Mouse (Mus musculus) monocyte, adult 59 days (primary cell): ENCODE results near the gene Cd37. TPM values are rescaled to one million over a fixed set of nuclear protein-coding genes. Genes with fewer than 3 reads are reported as not detected.

Experiments
- total RNA-seq, 2 experiments: library from RNA; stranded (reverse); gene quantifications; one replicate each; pipeline ENCODE4 v1.2.4; 2023

Cd37 gene
- 100 to 1,000 TPM; 153 to 162 TPM for total RNA-seq

DNA sequence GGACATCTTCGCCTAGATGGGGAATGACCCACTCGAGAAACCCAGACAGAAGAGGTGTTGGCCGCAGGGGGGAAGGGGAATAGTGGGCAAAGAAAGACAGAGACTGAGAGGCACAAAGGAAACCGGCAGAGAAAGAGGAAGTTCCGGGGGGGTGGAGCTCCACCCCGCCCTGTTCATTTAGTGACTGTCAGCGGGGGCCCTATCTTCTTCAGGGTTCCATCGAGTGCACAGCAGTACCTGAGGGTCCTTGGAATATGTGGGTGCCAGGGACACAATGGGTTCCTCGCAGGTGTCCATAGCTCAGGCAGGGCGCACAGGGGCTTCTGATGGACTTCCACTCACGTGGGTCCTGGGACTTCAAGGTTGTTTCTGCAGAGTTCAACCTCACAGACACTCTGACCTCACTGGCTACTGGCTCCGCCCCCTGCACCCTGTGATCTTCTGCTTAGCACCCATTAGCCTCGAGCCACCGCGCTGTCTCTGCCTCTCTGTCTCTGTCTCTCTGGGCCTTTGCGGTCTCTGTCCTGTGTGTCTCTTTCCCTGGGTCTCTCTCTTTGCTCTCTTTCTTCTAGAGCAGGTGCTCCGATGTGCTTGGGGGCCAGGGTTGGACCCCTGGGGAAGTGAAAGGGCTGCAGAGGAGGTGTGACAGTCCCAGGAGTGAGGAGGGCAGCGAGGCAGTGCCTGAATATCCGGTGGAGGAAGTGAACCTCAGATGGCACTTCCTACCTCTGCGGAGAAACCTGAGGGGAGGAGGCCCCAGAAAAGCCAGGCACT lies at the start of gene Cd37:
Gene Cd37 (minus strand): TSS at position 393 of the 774 bp plus-strand sequence.

DNA sequence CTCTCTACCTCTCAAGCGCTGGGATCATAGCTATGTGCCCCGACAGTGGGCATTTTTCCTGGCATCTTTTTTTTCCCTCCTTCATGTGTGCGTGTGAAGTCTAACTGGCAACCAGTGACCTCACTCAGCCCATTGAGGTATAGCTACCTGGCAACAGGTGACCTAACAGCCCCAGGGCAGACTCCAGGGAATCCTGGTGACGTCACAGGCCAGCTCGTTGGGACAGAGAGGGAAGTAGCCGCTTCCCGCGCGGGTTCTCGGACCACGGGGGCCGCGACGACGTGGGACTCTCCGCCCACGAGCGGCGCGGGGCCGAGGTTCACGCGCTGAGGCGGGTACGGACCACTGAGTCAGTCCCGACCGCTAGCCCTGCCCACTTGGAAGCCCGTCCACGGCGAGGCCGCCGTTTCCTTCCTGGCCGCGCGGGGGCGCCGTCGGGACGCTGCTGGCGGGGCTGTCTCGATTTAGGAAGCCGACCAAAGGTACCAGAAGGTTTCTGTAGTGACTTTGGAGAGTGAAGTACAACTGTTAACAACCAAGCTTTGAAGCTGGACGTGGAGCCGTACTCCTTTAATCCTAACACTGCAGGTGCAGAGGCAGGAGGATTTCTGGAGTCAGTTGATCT lies 38.3 kb upstream of the Cd37 start, which contains the start of gene Slc6a21:
Gene Slc6a21 (plus strand): TSS at position 378 of the 625 bp plus-strand sequence.

DNA sequence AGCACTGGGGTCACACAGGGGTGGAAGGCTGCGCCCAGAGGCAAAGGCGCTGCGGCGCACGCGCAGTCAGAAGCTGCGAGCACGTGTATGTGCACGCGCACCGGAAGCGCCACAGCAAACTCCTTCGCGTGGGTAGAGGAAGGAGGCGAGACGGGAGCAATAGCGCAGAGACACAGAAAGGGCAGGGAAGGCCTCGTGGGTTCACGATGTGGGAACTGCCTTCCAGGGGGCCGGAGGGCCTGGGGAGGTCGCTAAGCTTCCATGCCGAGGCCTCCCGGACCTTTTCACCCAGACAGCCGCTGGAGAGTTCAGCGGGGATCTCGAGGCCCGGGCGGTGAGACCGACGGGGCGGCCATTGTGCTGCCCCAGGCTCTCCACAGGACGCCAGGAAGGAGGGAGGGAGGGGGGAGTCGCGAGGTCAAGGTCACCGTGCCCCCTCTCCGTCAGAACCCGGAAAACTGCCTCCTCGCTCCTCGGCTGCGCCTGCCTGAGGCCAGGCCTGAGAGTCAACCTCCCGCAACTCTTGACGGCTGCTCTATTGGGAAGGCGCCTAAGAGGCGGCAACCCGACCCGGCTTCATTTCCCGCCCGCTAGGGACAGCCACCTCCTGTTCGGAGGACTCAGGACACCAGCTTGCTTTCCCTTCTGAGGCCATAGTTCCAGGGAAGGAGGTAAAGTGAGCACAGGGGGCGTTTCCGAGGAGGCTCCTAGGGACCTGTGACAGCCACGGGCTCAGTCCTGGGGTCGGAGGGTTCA lies 1.9 kb upstream of the Cd37 start, which contains the start of gene Slc6a16:
Gene Slc6a16 (plus strand): TSS at position 453 of the 756 bp plus-strand sequence.

DNA sequence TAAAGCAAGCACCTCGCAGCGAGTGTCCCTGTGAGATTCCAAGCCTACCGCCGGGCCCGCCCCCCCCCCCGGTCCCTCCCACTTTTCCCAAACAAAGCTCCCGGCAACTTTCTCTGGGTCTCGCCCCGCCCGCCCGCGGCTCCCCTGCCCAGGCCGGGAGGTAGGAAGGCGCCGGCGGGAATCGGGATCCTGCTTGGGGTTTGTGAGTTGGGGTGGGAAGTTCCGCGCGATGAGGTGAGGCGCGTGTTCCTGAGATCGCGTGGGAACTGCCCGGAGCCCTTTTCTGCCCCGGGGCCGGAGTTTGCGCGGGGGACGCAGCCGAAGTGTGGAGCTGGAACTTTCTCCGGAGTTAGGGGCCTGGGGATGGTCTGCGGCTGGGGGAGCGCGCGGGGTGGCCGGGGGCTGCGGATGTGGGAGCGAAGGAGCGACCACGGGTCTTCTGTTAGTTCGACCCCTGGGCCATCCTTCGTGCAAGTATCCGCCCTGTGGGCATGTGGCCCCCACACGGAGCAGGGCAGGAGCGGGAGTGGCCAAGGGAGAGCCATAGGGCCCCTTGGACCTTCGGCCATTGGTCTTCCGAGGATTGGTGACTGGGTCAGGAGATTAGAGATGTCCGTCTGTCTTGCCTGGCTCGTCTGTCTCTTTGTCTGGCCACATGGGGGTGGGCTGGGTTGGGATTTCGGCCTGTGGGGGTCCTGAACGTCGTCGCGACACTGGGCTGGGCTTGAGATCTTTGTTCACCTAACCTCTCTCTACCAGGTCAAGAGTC lies 23.1 kb downstream of the Cd37 start, which contains the start of gene Tead2:
Gene Tead2 (plus strand): TSS at position 81 of the 769 bp plus-strand sequence.

DNA sequence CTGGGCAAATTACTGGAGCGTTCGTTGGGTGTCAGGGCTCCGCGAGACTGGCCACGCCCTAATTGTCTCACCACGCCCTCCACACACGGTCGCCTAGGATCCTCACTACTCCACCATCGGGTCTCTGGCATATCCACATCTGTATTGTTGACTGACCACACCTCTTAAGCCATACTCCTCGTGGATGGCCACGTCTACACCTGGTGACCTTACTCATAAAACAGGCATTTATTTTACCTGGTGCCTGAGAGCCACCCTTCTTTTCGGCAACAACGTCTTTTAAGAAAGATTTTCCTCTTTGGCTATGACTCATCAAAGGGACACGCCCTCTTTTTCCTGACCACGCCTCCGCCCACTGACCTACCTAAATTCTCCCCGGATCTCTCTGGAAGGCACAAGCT lies 27.1 kb downstream of the Cd37 start, which contains the start of gene Dkkl1:
Gene Dkkl1 (minus strand): TSS at position 297 of the 401 bp plus-strand sequence.

DNA sequence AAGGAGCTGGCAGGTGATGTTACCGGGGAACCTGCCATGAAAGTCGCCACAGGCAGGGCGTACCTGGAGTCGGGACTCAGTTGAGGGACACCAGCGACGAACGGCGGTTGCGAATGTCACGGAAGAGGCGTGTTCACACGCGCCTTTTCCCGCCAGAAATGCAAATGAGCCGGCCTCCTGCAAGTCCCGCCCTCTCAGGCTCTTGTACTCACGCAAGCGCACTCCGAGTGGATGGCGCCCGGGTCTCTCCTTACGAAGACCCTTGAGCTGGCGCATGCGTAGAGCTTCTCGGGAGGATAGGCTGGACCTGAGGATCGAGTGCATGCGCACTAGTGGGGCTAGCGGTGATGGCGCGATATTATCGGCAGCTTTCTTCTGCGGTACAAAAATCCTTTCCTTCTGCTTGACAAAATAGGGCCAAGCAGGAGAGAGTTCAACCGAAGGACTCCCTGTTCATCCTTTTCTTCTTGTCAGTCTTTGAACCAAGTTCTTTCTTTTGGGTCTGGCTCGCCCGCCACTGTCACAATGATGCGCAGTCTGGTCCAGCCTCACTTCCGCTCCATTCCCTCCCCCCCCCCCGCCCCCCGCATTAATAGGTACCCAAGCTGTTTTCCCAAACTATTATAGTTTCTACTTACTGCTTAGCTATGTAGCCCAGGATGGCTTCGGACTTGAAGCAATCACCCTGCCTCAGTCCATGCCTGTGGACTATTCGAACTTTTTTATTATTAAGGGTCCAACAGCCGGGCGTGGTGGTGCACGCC lies 34.4 kb downstream of the Cd37 start, which contains the start of gene Ccdc155:
Gene Ccdc155 (minus strand): TSS at position 513 of the 764 bp plus-strand sequence.

Other genes starting within 250 kb of the Cd37 start
- gene Irf3, start 241.5 kb downstream of the Cd37 start, total RNA-seq = 100 to 1,000 TPM in 1 of 2 experiments, 10 to 100 TPM in 1; 99.4 to 105 TPM
- 10 to 100 TPM; 12.7 to 21.1 TPM for gene Bcl2l12, start 240.4 kb downstream of the Cd37 start, total RNA-seq
- gene Scaf1, start 222.8 kb downstream of the Cd37 start, total RNA-seq = 10 to 100 TPM; 79.7 to 88.3 TPM
- 100 to 1,000 TPM; 157 to 168 TPM for gene Rras, start 221.2 kb downstream of the Cd37 start, total RNA-seq
- gene Prr12, start 186.2 kb downstream of the Cd37 start, total RNA-seq = 10 to 100 TPM; 36.6 to 38.5 TPM
- 10 to 100 TPM; 43.8 to 49.1 TPM for gene Nosip, start 176.7 kb downstream of the Cd37 start, total RNA-seq
- gene Prrg2, start 176.4 kb downstream of the Cd37 start, total RNA-seq = 10 to 100 TPM; 14.4 to 16.2 TPM
- 1 to 10 TPM; 3.8 to 4.9 TPM for gene Rcn3, start 146.9 kb downstream of the Cd37 start, total RNA-seq
- 100 to 1,000 TPM; 134 to 157 TPM for gene Fcgrt, start 135.3 kb downstream of the Cd37 start, total RNA-seq
- gene Rps11, start 114.7 kb downstream of the Cd37 start, total RNA-seq = 1,000 to 10,000 TPM; 2,292 to 2,480 TPM
- 1,000 to 10,000 TPM; 1,720 to 2,206 TPM for gene Rpl13a, start 110.4 kb downstream of the Cd37 start, total RNA-seq
- gene Gm45713, start 102.9 kb downstream of the Cd37 start, total RNA-seq = not detected
- 10 to 100 TPM; 38.8 to 44.7 TPM for gene Flt3l, start 102.7 kb downstream of the Cd37 start, total RNA-seq
- gene Pih1d1, start 84.8 kb downstream of the Cd37 start, total RNA-seq = 10 to 100 TPM; 40.7 to 42.0 TPM
- gene Aldh16a1, start 84.5 kb downstream of the Cd37 start, total RNA-seq = 100 to 1,000 TPM; 133 to 144 TPM
- not detected for gene Slc17a7, start 75.2 kb downstream of the Cd37 start, total RNA-seq
- not detected for gene Gfy, start 59.5 kb downstream of the Cd37 start, total RNA-seq
- gene Pth2, start 58.1 kb downstream of the Cd37 start, total RNA-seq = not detected
- not detected for gene Ccdc155, start 34.2 kb downstream of the Cd37 start, total RNA-seq
- gene Dkkl1, start 27.0 kb downstream of the Cd37 start, total RNA-seq = 1 to 10 TPM in 1 of 2 experiments, under 1 TPM in 1; 0.71 to 1.8 TPM
- 1 to 10 TPM in 1 of 2 experiments, under 1 TPM in 1; 0.46 to 3.1 TPM for gene Tead2, start 23.4 kb downstream of the Cd37 start, total RNA-seq
- not detected for gene Slc6a16, start 2.0 kb upstream of the Cd37 start, total RNA-seq
- gene Slc6a21, start 38.4 kb upstream of the Cd37 start, total RNA-seq = under 1 TPM in 1 of 2 experiments, not detected in 1; 0.27 TPM
- 10 to 100 TPM; 13.8 to 14.3 TPM for gene Trpm4, start 94.7 kb upstream of the Cd37 start, total RNA-seq
- not detected for gene Hrc, start 96.2 kb upstream of the Cd37 start, total RNA-seq
- under 1 TPM; 0.18 to 0.67 TPM for gene Ppfia3, start 127.9 kb upstream of the Cd37 start, total RNA-seq
- gene Lin7b, start 131.5 kb upstream of the Cd37 start, total RNA-seq = not detected
- gene Snrnp70, start 156.6 kb upstream of the Cd37 start, total RNA-seq = 100 to 1,000 TPM; 372 to 402 TPM
- gene Kcna7, start 166.5 kb upstream of the Cd37 start, total RNA-seq = not detected
- not detected for gene Ntf5, start 174.6 kb upstream of the Cd37 start, total RNA-seq
- gene Lhb, start 181.7 kb upstream of the Cd37 start, total RNA-seq = not detected
- 10 to 100 TPM in 1 of 2 experiments, 1 to 10 TPM in 1; 7.7 to 10.9 TPM for gene Gys1, start 195.7 kb upstream of the Cd37 start, total RNA-seq
- gene Ruvbl2, start 199.0 kb upstream of the Cd37 start, total RNA-seq = 10 to 100 TPM; 27.3 to 29.0 TPM
- 1,000 to 10,000 TPM; 2,883 to 3,990 TPM for gene Ftl1, start 220.8 kb upstream of the Cd37 start, total RNA-seq
- 100 to 1,000 TPM; 111 to 121 TPM for gene Bax, start 227.8 kb upstream of the Cd37 start, total RNA-seq
- not detected for gene Tulp2, start 242.8 kb upstream of the Cd37 start, total RNA-seq
- 1 to 10 TPM; 1.3 to 1.7 TPM for gene Gm45808, start 247.7 kb upstream of the Cd37 start, total RNA-seq
- 10 to 100 TPM; 10.4 to 11.5 TPM for gene Dhdh, start 249.7 kb upstream of the Cd37 start, total RNA-seq